Mouse (Mus musculus) lung, postnatal 0 days (tissue): ENCODE measurements around the gene Cish. TPM values are rescaled to one million over a fixed set of nuclear protein-coding genes. Genes with fewer than 3 reads are reported as not detected.
A peak's percentile ranks its signal among the peaks of the same experiment; 100 is the strongest.

ENCODE experiments used
- ATAC-seq: fragments of 200-750 bp; cut with Nextera tagmentation; 2 replicates; pipeline ENCODE4 v1.8.0; 2017; ENCODE audit warnings: moderate library complexity
- DNase-seq: peaks from one replicate; pipeline ENCODE4 v3.0.0-alpha.2; 2016; ENCODE audit warnings: low spot score
- H3K27ac ChIP-seq: fragments of 300-500 bp; sonication (generic); 2 replicates; pipeline ENCODE4 v1.5.1; 2014; ENCODE audit warnings: antibody characterized with exemption, mild to moderate bottlenecking, low read length, mixed read lengths
- H3K27me3 ChIP-seq: fragments of 300-500 bp; sonication (generic); replicated peaks from 2 replicates; pipeline ENCODE4 v1.6.1; 2014; ENCODE audit warnings: low read length, mixed read lengths; ENCODE audit not compliant: insufficient read depth
- H3K36me3 ChIP-seq: fragments of 300-500 bp; sonication (generic); 2 replicates; pipeline ENCODE4 v1.6.1; 2014; ENCODE audit warnings: low read length, mixed read lengths; ENCODE audit not compliant: insufficient read depth
- H3K4me1 ChIP-seq: fragments of 300-500 bp; sonication (generic); 2 replicates; pipeline ENCODE4 v1.6.1; 2014; ENCODE audit warnings: antibody characterized with exemption, low read depth, low read length, mixed read lengths; ENCODE audit not compliant: insufficient read depth
- H3K4me2 ChIP-seq: fragments of 300-500 bp; sonication (generic); replicated peaks from 2 replicates; pipeline ENCODE4 v1.6.1; 2014; ENCODE audit warnings: low read depth, mild to moderate bottlenecking, low read length, moderate library complexity, mixed read lengths
- H3K4me3 ChIP-seq: fragments of 300-500 bp; sonication (generic); 2 replicates; pipeline ENCODE4 v1.5.1; 2014; ENCODE audit warnings: low read depth, low read length
- H3K9ac ChIP-seq: fragments of 300-500 bp; sonication (generic); replicated peaks from 2 replicates; pipeline ENCODE4 v1.6.1; 2014; ENCODE audit warnings: low read depth, mild to moderate bottlenecking
- H3K9me3 ChIP-seq: fragments of 300-500 bp; sonication (generic); 2 replicates; pipeline ENCODE4 v1.6.1; 2016; ENCODE audit warnings: low read length, mixed read lengths
- CTCF ChIP-seq: IDR thresholded peaks from 2 replicates; pipeline ENCODE4 v1.5.1; 2016; ENCODE audit warnings: antibody characterized with exemption, mild to moderate bottlenecking
- EP300 ChIP-seq: IDR thresholded peaks from 2 replicates; pipeline ENCODE4 v1.6.1; 2016; ENCODE audit warnings: antibody characterized with exemption, mild to moderate bottlenecking, control low read depth
- WGBS: fragments of 180-500 bp; shearing (Covaris S2); extraction: QIAGEN DNeasy Blood & Tissue Kit; methylation state at CpG from one replicate; pipeline ENCODE4 v1.1.7; 2014; 5-methylcytosine and 5-hydroxymethylcytosine counted together
- polyA plus RNA-seq: library from polyadenylated mRNA; unstranded; fragments of >200 nt; fragmentation: Nextera tagmentation; extraction: Ambion mirVana; gene quantifications from 2 replicates; pipeline ENCODE4 v1.2.1, GENCODE M21; 2015

Cish gene
- polyA plus RNA-seq, 1 experiment from 2014 or later: 49.2 TPM

- Histone ChIP-seq H3K9me3 (no peaks in the 10 kb centered on the region), H3K4me1 (peaks cover 6% of the 10 kb centered on the region), H3K36me3 (no peaks in the 10 kb centered on the region), H3K27me3 (no peaks in the 10 kb centered on the region), H3K9ac (no peak overlapping the region), H3K4me3 (no peak overlapping the region), H3K4me2 (no peak overlapping the region), H3K27ac (peak overlapping the region; percentile 77)
- TF ChIP-seq CTCF (no peak), EP300 (peak; percentile 21; the same call in 1 of the 2 replicates)
- ATAC-seq (peak; percentile 74), DNase-seq (peak; percentile 73)
- WGBS: 60% methylated on average over 8 of the region's 8 CpGs
Observed at GRCm38 (mm10) chr9:107322461-107323050, 26.7 kb downstream of the Cish start.

GRCm38 (mm10) chr9:107323558-107323957 lies 27.7 kb downstream of the Cish start:
- no peak overlapping the region for H3K27ac ChIP-seq
- H3K4me3 ChIP-seq: no peak overlapping the region
- H3K36me3 ChIP-seq: no peaks in the 10 kb centered on the region
- H3K27me3 ChIP-seq: no peaks in the 10 kb centered on the region
- 20% methylated on average over 6 of the region's 6 CpGs for WGBS
- no peak overlapping the region for H3K4me2 ChIP-seq
- peak; percentile 41 for ATAC-seq
- TF ChIP-seq EP300 (peak; percentile 45), CTCF (no peak)
- H3K9ac ChIP-seq: no peak overlapping the region
- H3K4me1 ChIP-seq: peaks cover 6% of the 10 kb centered on the region
- H3K9me3 ChIP-seq: no peaks in the 10 kb centered on the region
- DNase-seq: peak; percentile 58

- ATAC-seq (no peak), DNase-seq (no peak)
- Histone ChIP-seq H3K4me3 (no peak overlapping the region), H3K27me3 (no peaks in the 10 kb centered on the region), H3K9me3 (no peaks in the 10 kb centered on the region), H3K9ac (no peak overlapping the region), H3K36me3 (no peaks in the 10 kb centered on the region), H3K4me1 (peaks cover 6% of the 10 kb centered on the region), H3K27ac (no peak overlapping the region), H3K4me2 (no peak overlapping the region)
- TF ChIP-seq EP300 (no peak), CTCF (no peak)
- WGBS: 65% methylated on average over 4 of the region's 4 CpGs
Observed at GRCm38 (mm10) chr9:107324799-107325561, 29.2 kb downstream of the Cish start.

- 53% methylated on average over 7 of the region's 7 CpGs for WGBS
Observed at GRCm38 (mm10) chr9:107325904-107326303, 30.1 kb downstream of the Cish start.

GRCm38 (mm10) chr9:107327879-107328620 lies 32.2 kb downstream of the Cish start:
- Histone ChIP-seq H3K9ac (no peak overlapping the region), H3K4me1 (peaks cover 6% of the 10 kb centered on the region), H3K4me3 (no peak overlapping the region), H3K36me3 (no peaks in the 10 kb centered on the region), H3K27ac (0 out of 2 replicates have a peak overlapping the region, but pooled peaks have one; percentile 32), H3K4me2 (no peak overlapping the region), H3K27me3 (no peaks in the 10 kb centered on the region), H3K9me3 (no peaks in the 10 kb centered on the region)
- whole genome bisulfite sequencing: 66% methylated on average over 15 of the region's 16 CpGs
- no peak for TF ChIP-seq EP300
- TF ChIP-seq CTCF: no peak
- peak; percentile 79 for ATAC-seq
- DNase-seq: peak; percentile 78

More at GRCm38 (mm10) chr9:107325904-107326303, 30.1 kb downstream of the Cish start:
- Histone ChIP-seq H3K4me2 (no peak overlapping the region), H3K27ac (peak overlapping the region; percentile 40; the same call in 1 of the 2 replicates), H3K27me3 (no peaks in the 10 kb centered on the region), H3K36me3 (no peaks in the 10 kb centered on the region), H3K4me1 (peaks cover 6% of the 10 kb centered on the region), H3K9ac (no peak overlapping the region), H3K9me3 (no peaks in the 10 kb centered on the region), H3K4me3 (no peak overlapping the region)
- DNase-seq: peak; percentile 78
- ATAC-seq: peak; percentile 64
- TF ChIP-seq CTCF: no peak
- 0 out of 2 replicates have a peak, but pooled peaks have one; percentile 14 for TF ChIP-seq EP300

- no peaks in the 10 kb centered on the region for H3K36me3 ChIP-seq
- ATAC-seq: no peak
- TF ChIP-seq EP300 (no peak), CTCF (no peak)
- no peaks in the 10 kb centered on the region for H3K9me3 ChIP-seq
- no peak for DNase-seq
- H3K27ac ChIP-seq: no peak overlapping the region
- 62% methylated on average over 6 of the region's 6 CpGs for WGBS
- H3K9ac ChIP-seq: no peak overlapping the region
- H3K4me3 ChIP-seq: no peak overlapping the region
- H3K4me1 ChIP-seq: peaks cover 7% of the 10 kb centered on the region; the same call in 1 of the 2 replicates
- H3K27me3 ChIP-seq: no peaks in the 10 kb centered on the region
- H3K4me2 ChIP-seq: no peak overlapping the region
Observed at GRCm38 (mm10) chr9:107330791-107331190, 35.0 kb downstream of the Cish start.
